Mouse (Mus musculus) lung, embryonic 16.5 days (tissue): ENCODE measurements around the gene Capn5. TPM values are rescaled to one million over a fixed set of nuclear protein-coding genes. Genes with fewer than 3 reads are reported as not detected.

ENCODE experiments used
- ATAC-seq: fragments of 200-750 bp; cut with Nextera tagmentation; 2 replicates; pipeline ENCODE4 v1.8.0; 2017; ENCODE audit warnings: low read depth, mild to moderate bottlenecking, moderate library complexity
- H3K27ac ChIP-seq: fragments of 300-500 bp; sonication (generic); 2 replicates; pipeline ENCODE4 v1.5.1; 2014; ENCODE audit warnings: mild to moderate bottlenecking, control low read depth, low read length
- H3K27me3 ChIP-seq: fragments of 300-500 bp; sonication (generic); 2 replicates; pipeline ENCODE4 v1.6.1; 2014; ENCODE audit warnings: low read depth, low read length, mixed read lengths; ENCODE audit not compliant: control insufficient read depth, insufficient read depth
- H3K36me3 ChIP-seq: fragments of 300-500 bp; sonication (generic); 2 replicates; pipeline ENCODE4 v1.6.1; 2014; ENCODE audit warnings: low read length; ENCODE audit not compliant: control insufficient read depth, insufficient read depth
- H3K4me1 ChIP-seq: fragments of 300-500 bp; sonication (generic); replicated peaks from 2 replicates; pipeline ENCODE4 v1.6.1; 2014; ENCODE audit warnings: low read length, mixed read lengths; ENCODE audit not compliant: control insufficient read depth, insufficient read depth
- H3K4me2 ChIP-seq: fragments of 300-500 bp; sonication (generic); 2 replicates; pipeline ENCODE4 v1.6.1; 2014; ENCODE audit warnings: low read depth, low read length, control low read depth
- H3K4me3 ChIP-seq: fragments of 300-500 bp; sonication (generic); 2 replicates; pipeline ENCODE4 v1.5.1; 2014; ENCODE audit warnings: mild to moderate bottlenecking, low read length, control low read depth
- H3K9ac ChIP-seq: fragments of 300-500 bp; sonication (generic); 2 replicates; pipeline ENCODE4 v1.6.1; 2014; ENCODE audit warnings: low read length, control low read depth
- H3K9me3 ChIP-seq: fragments of 300-500 bp; sonication (generic); 2 replicates; pipeline ENCODE4 v1.6.1; 2016; ENCODE audit warnings: low read length; ENCODE audit not compliant: control insufficient read depth
- WGBS: fragments of 180-500 bp; shearing (Covaris S2); extraction: QIAGEN DNeasy Blood & Tissue Kit; methylation state at CpG from one replicate; pipeline ENCODE4 v1.1.7; 2014; 5-methylcytosine and 5-hydroxymethylcytosine counted together
- polyA plus RNA-seq: library from polyadenylated mRNA; unstranded; fragments of >200 nt; fragmentation: Nextera tagmentation; extraction: Ambion mirVana; gene quantifications from 2 replicates; pipeline ENCODE4 v1.2.1, GENCODE M21; 2015

Gene Capn5
- polyA plus RNA-seq, 1 experiment from 2014 or later, result 9.6 TPM

- peaks cover 29% of the 10 kb centered on the region for H3K4me1 ChIP-seq
Observed at GRCm38 (mm10) chr7:98155546-98156279, 22.4 kb downstream of the Capn5 start.

DNA sequence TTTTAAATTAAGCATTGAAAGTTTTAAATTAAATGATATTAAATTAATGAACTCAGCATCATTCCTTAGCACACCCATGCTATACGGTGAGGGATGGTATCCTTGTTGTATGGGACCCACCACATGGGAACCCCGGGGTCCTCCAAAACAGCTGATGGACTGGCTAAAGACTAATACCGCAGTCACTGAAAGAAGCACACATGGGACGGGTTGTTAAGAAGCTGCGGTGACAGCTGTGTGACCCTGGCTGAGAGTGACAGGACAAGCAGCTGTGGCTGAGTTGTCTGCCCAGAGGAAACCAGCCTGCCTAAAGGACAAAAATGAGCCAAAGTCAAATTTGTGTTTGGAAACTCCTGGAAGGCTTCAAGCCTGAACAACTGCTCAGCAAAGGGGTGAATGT is 24.2 kb downstream of the Capn5 start:
- H3K9ac ChIP-seq, result no peak overlapping the region
- no peaks in the 10 kb centered on the region for H3K36me3 ChIP-seq
- ATAC-seq, result no peak
- H3K4me2 ChIP-seq, result no peak overlapping the region
- 59% methylated on average over 5 of the region's 5 CpGs for WGBS
- H3K27me3 ChIP-seq, result no peaks in the 10 kb centered on the region
- no peaks in the 10 kb centered on the region for H3K9me3 ChIP-seq
- no peak overlapping the region for H3K27ac ChIP-seq
- H3K4me1 ChIP-seq, result peaks cover 11% of the 10 kb centered on the region
- H3K4me3 ChIP-seq, result no peak overlapping the region

More at GRCm38 (mm10) chr7:98155546-98156279, 22.4 kb downstream of the Capn5 start:
- no peak for ATAC-seq
- H3K4me2 ChIP-seq, result no peak overlapping the region
- no peak overlapping the region for H3K4me3 ChIP-seq
- WGBS, result 25% methylated on average over 7 of the region's 8 CpGs
- H3K9ac ChIP-seq, result no peak overlapping the region
- H3K27me3 ChIP-seq, result no peaks in the 10 kb centered on the region
- peak overlapping the region; percentile 42; the same call in 1 of the 2 replicates for H3K27ac ChIP-seq
- no peaks in the 10 kb centered on the region for H3K9me3 ChIP-seq
- no peaks in the 10 kb centered on the region for H3K36me3 ChIP-seq

- WGBS, result 37% methylated on average over 3 of the region's 3 CpGs
- H3K36me3 ChIP-seq, result no peaks in the 10 kb centered on the region
- no peak overlapping the region for H3K9ac ChIP-seq
- no peak overlapping the region for H3K4me3 ChIP-seq
- H3K4me1 ChIP-seq, result peaks cover 7% of the 10 kb centered on the region; the same call in 1 of the 2 replicates
- no peak for ATAC-seq
- H3K27ac ChIP-seq, result no peak overlapping the region
- H3K4me2 ChIP-seq, result no peak overlapping the region
- H3K9me3 ChIP-seq, result no peaks in the 10 kb centered on the region
- H3K27me3 ChIP-seq, result no peaks in the 10 kb centered on the region
Observed at GRCm38 (mm10) chr7:98153345-98153744, 24.7 kb downstream of the Capn5 start.

DNA sequence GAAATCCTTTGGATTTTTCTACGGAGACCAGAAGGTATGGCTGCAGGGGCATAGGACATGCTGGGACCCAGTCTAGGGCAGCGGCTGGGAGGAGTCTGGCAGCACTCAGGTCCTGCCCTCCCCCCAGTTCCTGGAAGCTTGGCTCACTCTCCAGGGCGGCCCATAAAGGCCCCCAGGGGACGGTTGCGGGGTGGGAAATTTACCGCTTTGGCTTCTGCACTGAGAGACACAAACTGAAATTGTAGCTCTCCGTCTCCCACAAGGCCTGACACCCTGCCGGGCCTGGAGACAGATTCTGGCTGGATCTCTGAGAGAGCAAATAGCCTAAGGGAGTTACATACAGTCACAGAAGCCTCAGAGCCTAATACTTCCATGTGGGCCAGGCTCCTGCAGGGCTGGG is 25.7 kb downstream of the Capn5 start:
- no peak overlapping the region for H3K4me3 ChIP-seq
- no peak overlapping the region for H3K27ac ChIP-seq
- peaks cover 2% of the 10 kb centered on the region; the same call in 1 of the 2 replicates for H3K4me1 ChIP-seq
- no peak overlapping the region for H3K4me2 ChIP-seq
- no peaks in the 10 kb centered on the region for H3K9me3 ChIP-seq
- 56% methylated on average over 8 of the region's 8 CpGs for WGBS
- ATAC-seq, result no peak
- H3K27me3 ChIP-seq, result no peaks in the 10 kb centered on the region
- no peak overlapping the region for H3K9ac ChIP-seq
- no peaks in the 10 kb centered on the region for H3K36me3 ChIP-seq

GRCm38 (mm10) chr7:98150525-98150924 is 27.5 kb downstream of the Capn5 start:
- H3K4me1 ChIP-seq, result no peaks in the 10 kb centered on the region
- whole genome bisulfite sequencing, result 52% methylated on average over 5 of the region's 5 CpGs
- ATAC-seq, result no peak

GRCm38 (mm10) chr7:98149802-98150201 is 28.3 kb downstream of the Capn5 start:
- Histone ChIP-seq H3K27me3 (no peaks in the 10 kb centered on the region), H3K4me2 (no peak overlapping the region), H3K4me1 (no peaks in the 10 kb centered on the region), H3K9me3 (no peaks in the 10 kb centered on the region), H3K27ac (no peak overlapping the region), H3K4me3 (no peak overlapping the region), H3K36me3 (no peaks in the 10 kb centered on the region), H3K9ac (no peak overlapping the region)
- no peak for ATAC-seq
- WGBS, result 39% methylated on average over 3 of the region's 3 CpGs

More at GRCm38 (mm10) chr7:98150525-98150924, 27.5 kb downstream of the Capn5 start:
- H3K4me3 ChIP-seq, result no peak overlapping the region
- H3K4me2 ChIP-seq, result no peak overlapping the region
- H3K9ac ChIP-seq, result no peak overlapping the region
- no peak overlapping the region for H3K27ac ChIP-seq
- H3K9me3 ChIP-seq, result no peaks in the 10 kb centered on the region
- no peaks in the 10 kb centered on the region for H3K27me3 ChIP-seq
- no peaks in the 10 kb centered on the region for H3K36me3 ChIP-seq

- H3K4me1 ChIP-seq, result no peaks in the 10 kb centered on the region
- H3K9ac ChIP-seq, result no peak overlapping the region
- no peaks in the 10 kb centered on the region for H3K27me3 ChIP-seq
- no peaks in the 10 kb centered on the region for H3K36me3 ChIP-seq
- WGBS, result 74% methylated on average over 10 of the region's 10 CpGs
- no peak overlapping the region for H3K4me2 ChIP-seq
- ATAC-seq, result no peak
- H3K27ac ChIP-seq, result no peak overlapping the region
- H3K4me3 ChIP-seq, result no peak overlapping the region
- H3K9me3 ChIP-seq, result no peaks in the 10 kb centered on the region
Observed at GRCm38 (mm10) chr7:98148721-98149407, 29.2 kb downstream of the Capn5 start.

DNA sequence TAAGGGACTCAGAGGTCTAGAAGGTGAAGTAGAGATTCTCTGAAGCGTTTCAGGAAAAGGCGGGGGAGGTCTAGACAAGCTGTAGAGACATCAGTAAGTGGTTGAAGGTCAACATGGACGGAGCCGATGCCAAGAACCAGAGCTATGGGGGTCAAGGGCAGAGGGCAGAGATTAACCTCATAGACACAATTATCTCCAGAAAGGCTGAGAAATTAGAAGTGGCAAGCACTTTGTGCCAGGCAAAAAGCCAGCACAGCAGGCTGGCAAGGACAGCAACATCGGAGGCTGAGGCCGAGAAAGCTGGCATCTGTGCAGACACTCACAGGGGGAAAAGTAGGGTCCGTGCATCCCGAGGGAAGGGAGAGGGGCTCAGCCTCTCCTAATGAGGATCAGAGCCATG is 30.3 kb downstream of the Capn5 start:
- Histone ChIP-seq H3K36me3 (no peaks in the 10 kb centered on the region), H3K9me3 (no peaks in the 10 kb centered on the region), H3K4me2 (no peak overlapping the region), H3K27me3 (no peaks in the 10 kb centered on the region), H3K4me3 (no peak overlapping the region), H3K27ac (no peak overlapping the region), H3K9ac (no peak overlapping the region), H3K4me1 (no peaks in the 10 kb centered on the region)
- 69% methylated on average over 8 of the region's 8 CpGs for WGBS
- ATAC-seq, result no peak

GRCm38 (mm10) chr7:98146447-98146845 is 31.6 kb downstream of the Capn5 start:
- H3K27me3 ChIP-seq, result no peaks in the 10 kb centered on the region
- no peak overlapping the region for H3K4me2 ChIP-seq
- H3K9ac ChIP-seq, result no peak overlapping the region
- no peaks in the 10 kb centered on the region for H3K4me1 ChIP-seq
- H3K27ac ChIP-seq, result no peak overlapping the region
- no peaks in the 10 kb centered on the region for H3K36me3 ChIP-seq
- H3K4me3 ChIP-seq, result no peak overlapping the region
- 57% methylated on average over 8 of the region's 8 CpGs for WGBS
- no peaks in the 10 kb centered on the region for H3K9me3 ChIP-seq
- ATAC-seq, result no peak
